Mouse (Mus musculus) layer of hippocampus, adult 9-11 months (tissue): ENCODE measurements around the gene Fbln2.

ENCODE experiments used
- DNase-seq: peaks from one replicate; pipeline ENCODE4 v3.0.0; 2022

Fbln2 gene

DNA sequence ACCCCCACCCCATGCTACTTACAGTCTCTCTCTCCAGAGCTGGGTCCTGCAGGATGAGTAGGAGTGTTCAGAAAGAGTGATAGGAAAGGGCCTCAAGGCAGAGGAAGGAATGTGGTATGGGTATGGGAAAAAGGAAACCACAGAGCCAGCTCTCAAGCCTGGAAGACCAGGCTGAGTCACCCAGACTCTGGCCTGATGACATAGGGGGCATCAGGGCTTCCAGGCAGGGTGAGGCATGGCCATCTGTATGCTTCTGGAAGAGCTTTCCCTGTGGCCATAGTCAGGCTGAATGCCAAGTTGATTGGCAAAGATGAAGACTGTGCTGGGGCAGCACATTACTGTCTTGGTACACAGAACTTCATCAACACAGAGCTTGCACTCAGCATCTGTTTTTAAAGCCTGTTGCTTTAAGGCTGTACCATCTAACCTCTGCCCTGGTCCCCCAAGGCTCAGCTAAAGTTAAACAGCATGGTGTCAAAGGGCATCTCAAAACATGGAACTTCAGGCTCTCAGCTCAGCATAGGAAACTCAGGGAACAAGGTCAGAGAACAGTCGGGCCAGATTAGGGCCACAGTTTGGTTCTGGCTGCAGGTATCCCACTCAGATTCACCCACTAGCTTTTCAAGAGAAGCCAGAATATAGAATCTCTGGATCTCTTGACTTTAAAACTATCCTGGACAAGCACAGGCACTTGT, 19.3 kb upstream of the Fbln2 start:
- no peak for DNase-seq

- no peak for DNase-seq
Observed at GRCm38 (mm10) chr6:91198456-91198855, 13.8 kb upstream of the Fbln2 start.

DNA sequence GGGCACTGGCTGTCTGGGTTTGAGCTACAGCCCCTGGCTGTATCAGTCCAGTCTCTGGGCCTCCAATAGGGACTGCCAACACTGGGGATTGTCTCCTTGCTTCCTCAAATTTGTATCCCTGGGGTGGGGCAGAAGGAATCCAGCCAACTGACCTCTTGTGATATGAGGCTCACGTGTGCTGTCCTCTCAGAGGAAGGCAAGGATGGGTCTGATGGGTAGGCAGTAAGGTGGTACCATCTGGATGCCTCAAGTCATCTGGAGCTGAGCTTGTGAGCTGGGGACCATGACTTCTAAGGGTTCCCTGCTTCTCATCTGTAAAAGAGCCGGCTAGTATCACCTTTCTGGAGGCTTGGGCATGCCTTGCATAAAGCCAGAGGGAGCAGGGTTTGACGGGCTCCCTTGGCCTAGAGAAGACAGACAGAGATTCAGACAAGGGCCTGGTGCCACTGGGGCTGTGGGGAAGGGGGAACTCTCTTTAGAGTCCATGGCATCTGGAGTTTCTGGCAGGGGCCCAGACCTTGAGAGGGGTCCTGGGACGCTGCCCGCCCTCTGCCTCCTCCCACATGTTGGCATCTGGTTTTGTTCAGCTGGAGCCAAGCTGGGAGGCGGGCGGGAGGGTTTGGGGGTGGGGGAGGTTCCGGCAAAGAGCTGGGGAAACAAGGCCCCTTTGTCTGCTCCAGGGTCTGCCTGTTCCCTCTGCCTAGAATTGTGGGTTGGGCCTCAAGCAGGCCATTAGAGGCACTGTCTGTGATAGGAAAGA, 11.6 kb upstream of the Fbln2 start:
- DNase-seq, result peak; percentile 83

- DNase-seq, result no peak
Observed at GRCm38 (mm10) chr6:91201881-91202341, 10.3 kb upstream of the Fbln2 start.

- DNase-seq, result no peak
Observed at GRCm38 (mm10) chr6:91202571-91202970, 9.7 kb upstream of the Fbln2 start.

GRCm38 (mm10) chr6:91205346-91205745, 6.9 kb upstream of the Fbln2 start:
- no peak for DNase-seq

DNA sequence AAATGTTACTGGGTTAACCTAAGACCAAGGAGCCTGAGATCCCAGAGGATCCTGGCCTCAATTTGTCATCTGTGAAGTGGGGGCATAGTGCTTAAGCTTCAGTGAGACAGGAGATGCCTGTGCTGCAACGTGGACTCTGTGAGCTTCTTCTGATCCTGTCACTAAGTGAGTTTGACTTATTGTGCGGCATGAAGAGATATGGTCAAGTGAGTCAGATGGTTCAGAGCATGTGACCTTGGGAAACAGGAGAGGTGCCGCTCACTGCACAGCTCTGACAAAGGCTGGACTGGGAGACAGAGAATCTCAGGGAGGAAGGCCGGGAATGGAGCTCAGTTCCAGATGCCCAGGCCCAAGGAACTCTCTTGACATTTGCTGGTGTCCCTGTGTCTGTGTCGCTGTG, 6.5 kb upstream of the Fbln2 start:
- no peak for DNase-seq

- no peak for DNase-seq
Observed at GRCm38 (mm10) chr6:91207491-91207890, 4.8 kb upstream of the Fbln2 start.

DNA sequence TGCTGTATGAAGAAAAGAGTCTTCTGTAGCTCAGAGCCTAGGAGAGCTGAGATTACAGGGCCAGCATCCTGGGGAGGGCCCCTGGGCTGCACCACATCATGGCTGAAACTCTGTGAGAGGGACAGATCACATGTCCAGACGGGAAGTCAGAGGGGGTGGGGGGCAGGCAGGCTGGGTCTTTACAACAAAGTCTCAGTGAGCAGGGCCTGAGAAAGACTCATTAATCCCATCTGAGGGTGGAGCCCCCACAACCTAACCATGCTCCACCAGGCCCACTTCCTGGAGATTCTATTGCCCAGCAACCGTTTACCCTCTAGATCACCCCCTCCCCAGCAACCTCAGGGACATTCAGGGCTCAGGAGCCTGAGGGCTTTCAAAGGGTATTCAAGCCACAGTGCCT, 2.5 kb upstream of the Fbln2 start:
- no peak for DNase-seq

DNA sequence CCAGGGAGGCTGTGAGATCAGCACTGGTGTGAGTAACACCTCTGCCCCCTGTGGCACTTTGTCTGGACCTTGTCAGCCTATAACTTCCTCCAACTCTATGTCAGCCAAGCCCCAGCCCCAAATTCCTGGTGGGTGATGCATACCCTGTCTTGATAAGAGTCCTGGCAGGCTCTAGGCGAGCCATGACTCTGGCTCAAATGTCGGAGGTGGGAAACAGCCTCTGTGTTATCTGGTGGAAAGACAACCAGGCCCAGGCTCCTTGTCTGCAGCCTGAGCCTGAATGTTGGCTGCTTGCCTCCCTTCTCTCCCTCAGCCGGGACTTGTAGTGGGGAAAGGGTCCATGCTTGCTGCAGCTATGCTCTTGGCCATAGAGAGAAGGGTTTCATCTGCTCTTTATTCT, 1.4 kb upstream of the Fbln2 start:
- no peak for DNase-seq

GRCm38 (mm10) chr6:91212571-91212970, 316 bp downstream of the Fbln2 start:
- no peak for DNase-seq

GRCm38 (mm10) chr6:91213287-91214218, 1.3 kb downstream of the Fbln2 start:
- DNase-seq, result no peak

GRCm38 (mm10) chr6:91215454-91215853, 3.2 kb downstream of the Fbln2 start:
- DNase-seq, result peak; percentile 43

- DNase-seq, result no peak
Observed at GRCm38 (mm10) chr6:91218445-91218844, 6.2 kb downstream of the Fbln2 start.

DNA sequence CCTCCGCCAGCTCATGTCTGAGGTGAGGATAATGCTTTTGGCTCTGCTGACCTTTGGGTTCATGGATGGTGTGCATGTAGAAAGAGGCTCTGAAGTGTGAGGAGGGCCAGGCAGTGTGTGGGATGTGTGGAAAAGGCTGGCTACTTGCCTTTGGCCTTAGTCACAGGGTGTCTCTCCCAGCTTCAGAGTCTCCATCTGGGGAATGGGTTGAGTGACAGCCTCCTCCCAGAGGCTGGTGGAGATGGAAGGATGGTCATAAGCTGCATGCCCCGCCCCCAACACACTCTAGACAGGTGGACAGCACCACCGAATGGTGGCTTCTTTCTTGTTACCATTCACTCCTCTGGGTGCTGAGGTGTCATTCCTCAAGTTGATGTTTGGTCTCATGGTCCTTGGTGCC, 6.6 kb downstream of the Fbln2 start:
- DNase-seq, result no peak

DNA sequence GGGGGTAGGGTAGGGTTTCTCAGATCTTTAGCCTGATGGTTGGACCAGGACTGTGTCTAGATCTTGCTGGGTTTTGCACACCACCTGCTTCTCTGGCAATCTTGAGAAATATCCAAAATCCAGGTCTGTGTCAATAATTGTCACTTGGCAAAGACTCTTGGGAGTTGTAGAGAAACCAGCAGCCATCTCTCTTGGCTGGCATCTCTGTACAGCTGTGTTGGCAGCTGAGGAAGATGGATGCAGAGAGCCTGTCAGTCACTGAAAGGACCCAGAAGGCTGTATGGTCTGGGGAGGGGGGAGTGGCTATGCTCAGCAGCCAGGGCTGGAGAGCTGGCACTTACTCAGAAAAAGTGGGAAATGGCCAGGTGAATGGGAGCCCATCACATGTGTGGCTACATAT, 7.8 kb downstream of the Fbln2 start:
- peak; percentile 34 for DNase-seq

DNA sequence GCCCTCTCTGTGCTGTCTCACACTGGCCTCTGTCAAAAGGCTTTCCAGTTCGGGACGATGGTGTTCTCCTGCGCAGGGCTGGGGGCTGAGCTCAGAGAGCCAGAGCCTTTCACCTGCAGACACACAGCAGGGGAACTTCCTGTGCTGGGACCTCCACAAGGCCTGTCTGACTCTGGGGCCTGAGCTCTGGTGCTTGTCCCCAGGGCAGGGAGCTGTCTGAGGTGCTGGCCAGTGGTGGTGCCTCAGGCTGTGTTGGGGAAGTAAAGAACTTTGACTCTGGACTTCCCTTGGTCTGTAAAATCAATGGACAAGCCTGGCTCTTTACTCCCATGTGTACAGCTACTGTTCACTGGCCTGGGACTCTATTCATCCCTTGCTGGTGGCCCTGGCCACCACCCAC, 8.8 kb downstream of the Fbln2 start:
- DNase-seq, result no peak

- no peak for DNase-seq
Observed at GRCm38 (mm10) chr6:91222694-91223346, 10.6 kb downstream of the Fbln2 start.

- no peak for DNase-seq
Observed at GRCm38 (mm10) chr6:91224939-91225338, 12.7 kb downstream of the Fbln2 start.

DNA sequence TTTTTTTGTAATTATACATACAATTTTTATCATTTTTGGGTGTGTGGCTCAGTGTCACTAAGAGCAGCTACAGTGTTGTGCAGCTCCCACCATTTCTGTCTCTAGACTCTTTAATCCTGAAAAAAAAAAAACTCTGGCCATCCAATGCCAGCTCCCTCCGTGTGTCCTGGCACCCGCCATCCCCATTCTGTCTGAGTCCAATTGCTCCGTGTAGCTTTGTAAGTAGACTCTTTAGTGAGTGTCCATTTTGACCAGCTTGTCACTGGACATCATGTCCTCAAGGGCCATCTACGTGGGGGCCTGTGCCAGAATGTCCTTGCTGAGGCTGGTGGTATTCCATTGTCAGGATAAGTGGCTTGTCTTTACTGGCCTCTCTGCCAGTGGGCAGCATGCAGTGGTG, 13.1 kb downstream of the Fbln2 start:
- DNase-seq, result no peak

DNA sequence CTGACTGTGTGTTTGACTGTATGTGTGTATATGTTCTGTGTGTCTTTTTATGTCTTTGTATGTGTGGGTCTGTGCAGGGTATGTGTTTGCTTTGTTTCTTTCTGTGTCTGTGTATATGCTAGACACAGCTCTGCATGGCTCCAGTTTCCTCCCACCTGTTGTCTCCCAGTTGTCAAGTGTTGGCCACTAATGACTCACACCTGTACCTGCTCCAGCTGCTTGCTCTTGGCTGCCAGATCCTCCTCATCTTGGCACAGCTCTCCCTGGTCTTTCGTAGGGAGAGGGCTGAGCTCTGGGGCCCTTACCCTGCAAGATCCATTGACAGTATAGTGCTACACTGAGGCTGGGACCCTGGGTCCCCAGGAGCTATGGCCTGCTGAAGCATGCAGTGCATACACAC, 13.8 kb downstream of the Fbln2 start:
- DNase-seq, result no peak

DNA sequence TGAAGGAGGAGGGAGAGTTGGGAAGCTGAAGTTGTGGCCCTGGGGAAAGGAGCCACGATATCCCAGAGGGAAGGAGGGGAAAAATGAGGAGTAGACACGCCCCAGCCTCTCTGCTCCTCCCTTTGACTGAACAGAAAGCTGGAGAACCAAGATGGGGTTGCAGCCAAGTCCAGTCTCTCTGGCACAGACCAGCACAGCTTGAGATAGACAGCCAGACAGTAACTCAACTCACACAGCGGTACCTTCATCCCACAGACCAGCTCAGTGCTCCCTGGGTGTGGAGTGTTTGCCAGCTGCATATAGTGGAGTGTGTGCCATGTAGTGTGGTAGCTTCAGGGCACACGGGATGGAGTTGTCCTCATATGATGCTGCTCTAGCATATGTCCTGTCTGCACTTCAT, 16.7 kb downstream of the Fbln2 start:
- no peak for DNase-seq

DNA sequence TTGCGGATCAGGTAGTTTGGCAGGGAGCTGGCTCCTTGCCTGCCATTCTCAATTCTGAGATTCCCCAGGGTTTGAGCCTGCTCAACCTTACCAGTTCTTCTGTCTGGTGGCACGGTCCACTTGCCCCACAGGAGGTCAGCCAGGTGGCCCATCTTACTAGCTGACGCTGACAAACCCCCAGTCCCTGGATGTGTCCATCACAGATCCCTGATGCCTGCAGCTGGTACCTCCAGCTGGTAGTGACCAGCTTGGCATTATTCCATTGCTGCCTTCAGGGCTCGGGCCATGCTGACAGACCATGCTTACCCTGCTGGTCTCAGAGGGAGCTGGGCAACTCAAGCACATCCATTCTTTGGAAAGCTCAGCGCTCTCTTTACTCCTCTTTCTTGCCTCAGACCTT, 18.7 kb downstream of the Fbln2 start:
- DNase-seq, result no peak
